Mouse (Mus musculus) stomach, embryonic 16.5 days (tissue): Measurements from ENCODE around the gene Vsig10. TPM values are rescaled to one million over a fixed set of nuclear protein-coding genes. Genes with fewer than 3 reads are reported as not detected.

Experiments used
- ATAC-seq: fragments of 200-750 bp; cut with Nextera tagmentation; 2 replicates; pipeline ENCODE4 v1.8.0; 2017; ENCODE audit warnings: moderate number of reproducible peaks, moderate TSS enrichment; ENCODE audit not compliant: insufficient read depth, low FRiP score
- H3K27ac ChIP-seq: fragments of 300-500 bp; sonication (generic); 2 replicates; pipeline ENCODE4 v1.5.1; 2014; ENCODE audit warnings: low read length
- H3K27me3 ChIP-seq: fragments of 300-500 bp; sonication (generic); 2 replicates; pipeline ENCODE4 v1.6.1; 2014; ENCODE audit warnings: low read length, control low read depth, mixed read lengths; ENCODE audit not compliant: control insufficient read depth, insufficient read depth
- H3K36me3 ChIP-seq: fragments of 300-500 bp; sonication (generic); 2 replicates; pipeline ENCODE4 v1.6.1; 2014; ENCODE audit warnings: low read length; ENCODE audit not compliant: control insufficient read depth, insufficient read depth
- H3K4me1 ChIP-seq: fragments of 300-500 bp; sonication (generic); 2 replicates; pipeline ENCODE4 v1.6.1; 2014; ENCODE audit warnings: low read length, control low read depth, mixed read lengths; ENCODE audit not compliant: control insufficient read depth, insufficient read depth
- H3K4me2 ChIP-seq: fragments of 300-500 bp; sonication (generic); 2 replicates; pipeline ENCODE4 v1.6.1; 2014; ENCODE audit warnings: low read depth, low read length, mixed read lengths
- H3K4me3 ChIP-seq: fragments of 300-500 bp; sonication (generic); replicated peaks from 2 replicates; pipeline ENCODE4 v1.5.1; 2014; ENCODE audit warnings: mild to moderate bottlenecking, low read length
- H3K9ac ChIP-seq: fragments of 300-500 bp; sonication (generic); 2 replicates; pipeline ENCODE4 v1.6.1; 2014; ENCODE audit warnings: low read length
- H3K9me3 ChIP-seq: fragments of 300-500 bp; sonication (generic); replicated peaks from 2 replicates; pipeline ENCODE4 v1.6.1; 2016; ENCODE audit warnings: low read length, control low read depth; ENCODE audit not compliant: control insufficient read depth
- WGBS: fragments of 180-500 bp; shearing (Covaris S2); extraction: QIAGEN DNeasy Blood & Tissue Kit; methylation state at CpG from one replicate; pipeline ENCODE4 v1.1.7; 2014; 5-methylcytosine and 5-hydroxymethylcytosine counted together
- polyA plus RNA-seq: library from polyadenylated mRNA; unstranded; fragments of >200 nt; fragmentation: Nextera tagmentation; extraction: Ambion mirVana; gene quantifications from 2 replicates; pipeline ENCODE4 v1.2.1, GENCODE M21; 2015

Gene Vsig10
- polyA plus RNA-seq = 20.7 and 22.5 TPM in 2 replicates

- ATAC-seq = peak; percentile 79
- Histone ChIP-seq H3K4me2 (peak within 1 kb of the TSS; percentile 82), H3K27ac (peak within 1 kb of the TSS; percentile 92), H3K9me3 (no peaks in the 10 kb centered on the region), H3K4me1 (peaks cover 21% of the 10 kb centered on the region), H3K27me3 (no peaks in the 10 kb centered on the region), H3K9ac (peak within 1 kb of the TSS; percentile 92), H3K4me3 (peak within 1 kb of the TSS; percentile 84), H3K36me3 (no peaks in the 10 kb centered on the region)
- under 1% methylated on average over 66 of the region's 81 CpGs for WGBS
Observed at GRCm38 (mm10) chr5:117318741-117319629, at the start of gene Vsig10. TSS of gene Vsig10 (plus strand) at chr5:117319083.

DNA sequence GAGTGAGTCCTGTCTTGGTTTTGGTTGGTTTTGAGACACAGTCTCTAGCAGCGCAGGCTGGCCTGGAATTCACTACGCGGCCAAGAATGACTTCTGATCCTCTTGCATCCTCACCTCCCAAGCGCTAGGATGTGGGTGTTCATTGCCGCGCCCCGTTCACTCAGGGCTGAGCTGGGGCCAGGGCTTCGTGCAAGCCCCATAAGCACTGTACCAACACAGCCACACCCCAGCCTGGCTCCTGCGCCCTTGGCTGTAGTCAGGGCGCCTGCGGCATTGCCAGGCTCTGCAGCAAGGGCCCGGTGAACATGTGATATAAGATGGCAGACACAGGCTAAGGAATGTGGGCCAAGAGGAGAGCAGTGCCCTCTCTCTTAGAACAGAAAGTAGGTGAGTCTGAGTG, 49.5 kb upstream of the Vsig10 start:
- Histone ChIP-seq H3K27ac (no peak overlapping the region), H3K4me1 (no peaks in the 10 kb centered on the region), H3K9me3 (no peaks in the 10 kb centered on the region), H3K4me2 (no peak overlapping the region), H3K36me3 (no peaks in the 10 kb centered on the region), H3K27me3 (no peaks in the 10 kb centered on the region), H3K9ac (no peak overlapping the region), H3K4me3 (no peak overlapping the region)
- 88% methylated on average over 12 of the region's 12 CpGs for WGBS
- no peak for ATAC-seq

GRCm38 (mm10) chr5:117271945-117272344, 46.9 kb upstream of the Vsig10 start:
- no peaks in the 10 kb centered on the region for H3K4me1 ChIP-seq
- 93% methylated on average over 14 of the region's 14 CpGs for WGBS
- ATAC-seq = no peak
- no peaks in the 10 kb centered on the region for H3K27me3 ChIP-seq
- no peak overlapping the region for H3K4me2 ChIP-seq
- no peaks in the 10 kb centered on the region for H3K36me3 ChIP-seq
- H3K27ac ChIP-seq = no peak overlapping the region
- H3K4me3 ChIP-seq = no peak overlapping the region
- no peak overlapping the region for H3K9ac ChIP-seq
- no peaks in the 10 kb centered on the region for H3K9me3 ChIP-seq

GRCm38 (mm10) chr5:117274817-117275216, 44.1 kb upstream of the Vsig10 start:
- 54% methylated on average over 5 of the region's 5 CpGs for WGBS
- ATAC-seq = no peak
- no peak overlapping the region for H3K27ac ChIP-seq
- no peaks in the 10 kb centered on the region for H3K36me3 ChIP-seq
- no peak overlapping the region for H3K9ac ChIP-seq
- H3K4me2 ChIP-seq = no peak overlapping the region
- H3K4me3 ChIP-seq = no peak overlapping the region
- H3K9me3 ChIP-seq = no peaks in the 10 kb centered on the region
- no peaks in the 10 kb centered on the region for H3K27me3 ChIP-seq
- peaks cover 4% of the 10 kb centered on the region; the same call in 1 of the 2 replicates for H3K4me1 ChIP-seq

- no peak for ATAC-seq
- 100% methylated on average over 6 of the region's 6 CpGs for WGBS
Observed at GRCm38 (mm10) chr5:117277784-117278183, 41.1 kb upstream of the Vsig10 start.

DNA sequence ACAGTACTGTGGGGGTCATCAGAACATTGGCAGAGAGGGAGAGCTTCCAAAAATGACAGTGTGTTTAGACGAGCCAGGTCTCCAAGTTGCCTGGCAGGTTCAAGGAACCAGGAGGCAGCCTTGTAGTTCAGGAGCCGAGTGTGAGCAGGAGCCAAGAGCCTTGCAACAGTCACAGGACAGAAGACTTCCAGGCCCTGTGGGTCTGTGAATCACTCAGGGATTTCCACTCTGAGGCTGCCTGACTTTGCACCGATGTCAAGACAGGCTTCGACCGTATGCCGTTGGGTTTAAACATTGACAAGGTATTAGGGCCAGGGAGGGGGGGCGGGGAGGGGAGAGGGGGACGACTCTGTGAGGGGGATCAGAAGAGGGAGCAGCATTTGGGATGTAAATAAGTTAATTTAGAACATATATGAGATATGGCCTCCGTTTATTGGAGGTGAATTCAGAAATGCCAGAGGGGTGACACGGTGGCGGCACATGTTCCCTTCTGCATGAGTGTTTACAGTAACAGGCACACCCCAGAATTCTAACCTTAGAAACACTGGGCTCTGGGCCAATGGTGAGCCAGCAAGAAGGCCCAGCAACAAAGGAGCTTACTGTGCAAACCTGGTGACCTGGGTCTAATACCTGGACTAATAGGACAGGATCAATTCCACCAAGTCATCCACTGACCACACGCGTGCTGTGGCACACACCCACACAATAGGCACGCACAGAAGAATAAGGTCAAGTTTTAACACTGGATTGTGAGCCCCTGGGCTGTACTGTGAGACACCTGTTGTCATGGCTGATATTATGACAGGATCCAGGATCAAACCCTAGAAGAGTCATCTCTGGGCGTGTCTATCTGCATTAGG, 39.8 kb upstream of the Vsig10 start:
- Histone ChIP-seq H3K36me3 (peaks cover 4% of the 10 kb centered on the region; the same call in 1 of the 2 replicates), H3K27me3 (no peaks in the 10 kb centered on the region), H3K27ac (peak overlapping the region; percentile 69), H3K9ac (no peak overlapping the region), H3K4me2 (no peak overlapping the region), H3K4me3 (no peak overlapping the region), H3K9me3 (no peaks in the 10 kb centered on the region), H3K4me1 (peaks cover 4% of the 10 kb centered on the region; the same call in 1 of the 2 replicates)
- ATAC-seq = peak; percentile 85; the same call in 1 of the 2 replicates
- 68% methylated on average over 15 of the region's 15 CpGs for WGBS

More at GRCm38 (mm10) chr5:117277784-117278183, 41.1 kb upstream of the Vsig10 start:
- no peak overlapping the region for H3K4me2 ChIP-seq
- peaks cover 4% of the 10 kb centered on the region; the same call in 1 of the 2 replicates for H3K36me3 ChIP-seq
- H3K9ac ChIP-seq = no peak overlapping the region
- peaks cover 4% of the 10 kb centered on the region; the same call in 1 of the 2 replicates for H3K4me1 ChIP-seq
- no peaks in the 10 kb centered on the region for H3K9me3 ChIP-seq
- no peak overlapping the region for H3K27ac ChIP-seq
- no peaks in the 10 kb centered on the region for H3K27me3 ChIP-seq
- no peak overlapping the region for H3K4me3 ChIP-seq

- peaks cover 4% of the 10 kb centered on the region; the same call in 1 of the 2 replicates for H3K36me3 ChIP-seq
- no peak overlapping the region for H3K9ac ChIP-seq
- H3K4me2 ChIP-seq = no peak overlapping the region
- peak; percentile 14; the same call in 1 of the 2 replicates for ATAC-seq
- no peaks in the 10 kb centered on the region for H3K9me3 ChIP-seq
- peak overlapping the region; percentile 35 for H3K27ac ChIP-seq
- WGBS = 58% methylated on average over 4 of the region's 4 CpGs
- H3K4me1 ChIP-seq = peaks cover 9% of the 10 kb centered on the region
- H3K27me3 ChIP-seq = no peaks in the 10 kb centered on the region
- no peak overlapping the region for H3K4me3 ChIP-seq
Observed at GRCm38 (mm10) chr5:117279669-117280050, 39.2 kb upstream of the Vsig10 start.

DNA sequence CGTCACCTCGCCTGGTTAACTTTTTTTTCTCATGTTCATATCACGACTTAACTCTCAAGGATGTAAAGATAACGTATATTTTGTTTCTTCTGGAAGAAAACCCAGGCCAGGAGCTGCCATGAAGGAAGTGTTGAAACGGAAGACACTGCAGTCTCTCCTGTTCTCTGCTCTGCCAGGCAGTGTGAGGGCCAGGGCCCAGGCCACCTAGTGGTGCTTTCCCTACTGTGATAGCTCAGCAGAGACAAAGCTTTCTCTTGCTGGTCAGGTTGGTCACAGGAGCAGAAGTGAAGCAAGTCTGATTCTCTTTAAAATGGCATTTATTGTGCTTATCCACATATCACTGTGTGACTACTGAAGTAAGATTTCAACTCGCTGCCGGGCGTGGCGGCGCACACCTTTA, 37.3 kb upstream of the Vsig10 start:
- Histone ChIP-seq H3K4me2 (no peak overlapping the region), H3K9me3 (no peaks in the 10 kb centered on the region), H3K9ac (no peak overlapping the region), H3K27me3 (no peaks in the 10 kb centered on the region), H3K36me3 (peaks cover 7% of the 10 kb centered on the region; the same call in 1 of the 2 replicates), H3K4me3 (no peak overlapping the region), H3K4me1 (peaks cover 20% of the 10 kb centered on the region), H3K27ac (no peak overlapping the region)
- 89% methylated on average over 10 of the region's 10 CpGs for WGBS
- no peak for ATAC-seq
